Mouse (Mus musculus): ENCODE data around the gene Fzd4.

Fzd4 gene

GRCm38 (mm10) chr7:89400721-89401120, 3.4 kb upstream of the Fzd4 start:
- in situ Hi-C loops (cut with MboI, MseI), result loop anchor here (25.0 kb wide), 1 partner anchor 1038 kb away; no protein-coding TSS in a partner anchor

- in situ Hi-C loops (cut with MboI, MseI), result loop anchor here (25.0 kb wide), 1 partner anchor 1039 kb away; no protein-coding TSS in a partner anchor
Measured at GRCm38 (mm10) chr7:89401136-89401858, 2.9 kb upstream of the Fzd4 start.

GRCm38 (mm10) chr7:89401936-89402335, 2.2 kb upstream of the Fzd4 start:
- in situ Hi-C loops (cut with MboI, MseI), result loop anchor here (25.0 kb wide), 1 partner anchor 1040 kb away; no protein-coding TSS in a partner anchor

- in situ Hi-C loops (cut with MboI, MseI), result loop anchor here (25.0 kb wide), 1 partner anchor 1041 kb away; no protein-coding TSS in a partner anchor
Measured at GRCm38 (mm10) chr7:89403053-89403972, 842 bp upstream of the Fzd4 start.

- in situ Hi-C loops (cut with MboI, MseI), result loop anchor here (5.0 to 25.0 kb wide), 2 partner anchors 243 to 1043 kb away; no protein-coding TSS in a partner anchor
Measured at GRCm38 (mm10) chr7:89404734-89405440, 732 bp downstream of the Fzd4 start.

- in situ Hi-C loops (cut with MboI, MseI), result loop anchor here (5.0 to 25.0 kb wide), 2 partner anchors 244 to 1044 kb away; no protein-coding TSS in a partner anchor
Measured at GRCm38 (mm10) chr7:89406011-89406410, 1.9 kb downstream of the Fzd4 start.

- in situ Hi-C loops (cut with MboI, MseI), result loop anchor here (5.0 to 25.0 kb wide), 2 partner anchors 245 to 1045 kb away; no protein-coding TSS in a partner anchor
Measured at GRCm38 (mm10) chr7:89407006-89407940, 3.1 kb downstream of the Fzd4 start.

GRCm38 (mm10) chr7:89410294-89410693, 6.1 kb downstream of the Fzd4 start:
- in situ Hi-C loops (cut with MboI, MseI), result loop anchor here (5.0 to 25.0 kb wide), 2 partner anchors 43 to 1048 kb away; no protein-coding TSS in a partner anchor

- in situ Hi-C loops (cut with MboI, MseI), result loop anchor here (5.0 to 25.0 kb wide), 2 partner anchors 44 to 1049 kb away; no protein-coding TSS in a partner anchor
Measured at GRCm38 (mm10) chr7:89411346-89411745, 7.2 kb downstream of the Fzd4 start.

- in situ Hi-C loops (cut with MboI, MseI), result loop anchor here (5.0 to 25.0 kb wide), 2 partner anchors 45 to 1050 kb away; no protein-coding TSS in a partner anchor
Measured at GRCm38 (mm10) chr7:89412094-89412493, 7.9 kb downstream of the Fzd4 start.

- in situ Hi-C loops (cut with MboI, MseI), result loop anchor here (25.0 kb wide), 1 partner anchor 1054 kb away; no protein-coding TSS in a partner anchor
Measured at GRCm38 (mm10) chr7:89416027-89416426, 11.9 kb downstream of the Fzd4 start.

- in situ Hi-C loops (cut with MboI, MseI), result loop anchor here (25.0 kb wide), 1 partner anchor 1055 kb away; no protein-coding TSS in a partner anchor
Measured at GRCm38 (mm10) chr7:89417707-89418106, 13.6 kb downstream of the Fzd4 start.

- in situ Hi-C loops (cut with MboI, MseI), result loop anchor here (25.0 kb wide), 1 partner anchor 1056 kb away; no protein-coding TSS in a partner anchor
Measured at GRCm38 (mm10) chr7:89418127-89418653, 14.0 kb downstream of the Fzd4 start.

- in situ Hi-C loops (cut with MboI, MseI), result loop anchor here (25.0 kb wide), 1 partner anchor 1057 kb away; no protein-coding TSS in a partner anchor
Measured at GRCm38 (mm10) chr7:89418917-89419679, 14.9 kb downstream of the Fzd4 start.

- in situ Hi-C loops (cut with MboI, MseI), result loop anchor here (25.0 kb wide), 1 partner anchor 1059 kb away; no protein-coding TSS in a partner anchor
Measured at GRCm38 (mm10) chr7:89421294-89421693, 17.1 kb downstream of the Fzd4 start.

- in situ Hi-C loops (cut with MboI, MseI), result loop anchor here (25.0 kb wide), 1 partner anchor 1060 kb away; no protein-coding TSS in a partner anchor
Measured at GRCm38 (mm10) chr7:89422650-89423049, 18.5 kb downstream of the Fzd4 start.

GRCm38 (mm10) chr7:89423194-89423593, 19.0 kb downstream of the Fzd4 start:
- in situ Hi-C loops (cut with MboI, MseI), result loop anchor here (25.0 kb wide), 1 partner anchor 1061 kb away; no protein-coding TSS in a partner anchor

GRCm38 (mm10) chr7:89423688-89424255, 19.6 kb downstream of the Fzd4 start:
- in situ Hi-C loops (cut with MboI, MseI), result loop anchor here (25.0 kb wide), 1 partner anchor 1061 kb away; no protein-coding TSS in a partner anchor
